Mouse (Mus musculus): ENCODE results near the gene Fpgs. TPM values are rescaled to one million over a fixed set of nuclear protein-coding genes. Genes with fewer than 3 reads are reported as not detected.

The Fpgs gene
- polyA plus RNA-seq, 2 experiments = 21.6 to 45.3 TPM

- H3K9me3 ChIP-seq (ENCODE audit: control insufficient read depth, low read length) = no peaks in the 10 kb centered on the region
- TF ChIP-seq CTCF (IDR thresholded peaks at IDR 0.05; ENCODE audit: low read depth) = no peak
- peak; percentile 75 for TF ChIP-seq EP300 (IDR thresholded peaks at IDR 0.05; ENCODE audit: low read depth)
- no peak overlapping the region for H3K4me3 ChIP-seq (ENCODE audit: insufficient read depth in 1 of 2, low read depth in 2 of 2, low read length in 2 of 2)
- DNase-seq (ENCODE audit: low read depth in 3 of 3, low spot score in 3 of 3) = no peak
- peak overlapping the region; percentile 15 for H3K27ac ChIP-seq
- WGBS (ENCODE audit: insufficient replicate concordance) = 14% methylated on average over 2 of the region's 2 CpGs
- no peaks in the 10 kb centered on the region for H3K27me3 ChIP-seq (ENCODE audit: control insufficient read depth, insufficient read depth, low read length)
- peak; percentile 67; the same call in 1 of the 2 replicates for ATAC-seq (ENCODE audit: insufficient read depth)
- no peaks in the 10 kb centered on the region for H3K36me3 ChIP-seq (replicated peaks; ENCODE audit: control insufficient read depth, insufficient read depth, low read depth)
- H3K4me2 ChIP-seq (ENCODE audit: low read depth) = peak overlapping the region; percentile 0
- no peak overlapping the region for H3K9ac ChIP-seq (replicated peaks)
- peaks cover 11 to 45% of the 10 kb centered on the region in 2 experiments for H3K4me1 ChIP-seq (replicated peaks; ENCODE audit: control insufficient read depth in 2 of 2, insufficient read depth in 2 of 2, low read length in 1 of 2)
Measured at GRCm38 (mm10) chr2:32658873-32659272, 45.1 kb downstream of the Fpgs start.

- H3K27me3 ChIP-seq (ENCODE audit: control insufficient read depth, insufficient read depth, low read length) = no peaks in the 10 kb centered on the region
- H3K4me2 ChIP-seq (ENCODE audit: low read depth) = no peak overlapping the region
- ATAC-seq (ENCODE audit: insufficient read depth) (no peak), DNase-seq (ENCODE audit: low read depth in 3 of 3, low spot score in 3 of 3) (no peak)
- no peaks in the 10 kb centered on the region for H3K36me3 ChIP-seq (replicated peaks; ENCODE audit: control insufficient read depth, insufficient read depth, low read depth)
- H3K27ac ChIP-seq = no peak overlapping the region
- H3K4me1 ChIP-seq (replicated peaks; ENCODE audit: control insufficient read depth in 2 of 2, insufficient read depth in 2 of 2, low read length in 1 of 2) = peaks cover 9 to 37% of the 10 kb centered on the region in 2 experiments
- TF ChIP-seq EP300 (IDR thresholded peaks at IDR 0.05; ENCODE audit: low read depth) = no peak
- no peak for TF ChIP-seq CTCF (IDR thresholded peaks at IDR 0.05; ENCODE audit: low read depth)
- H3K9ac ChIP-seq (replicated peaks) = no peak overlapping the region
- H3K9me3 ChIP-seq (ENCODE audit: control insufficient read depth, low read length) = no peaks in the 10 kb centered on the region
- H3K4me3 ChIP-seq (ENCODE audit: insufficient read depth in 1 of 2, low read depth in 2 of 2, low read length in 2 of 2) = no peak overlapping the region
- 69% methylated on average over 12 of the region's 12 CpGs for WGBS (ENCODE audit: insufficient replicate concordance)
Measured at GRCm38 (mm10) chr2:32655826-32656225, 48.1 kb downstream of the Fpgs start.

GRCm38 (mm10) chr2:32655394-32655744 lies 48.6 kb downstream of the Fpgs start:
- Histone ChIP-seq H3K4me3 (ENCODE audit: insufficient read depth in 1 of 2, low read depth in 2 of 2, low read length in 2 of 2) (no peak overlapping the region), H3K27ac (no peak overlapping the region), H3K27me3 (ENCODE audit: control insufficient read depth, insufficient read depth, low read length) (no peaks in the 10 kb centered on the region), H3K9me3 (ENCODE audit: control insufficient read depth, low read length) (no peaks in the 10 kb centered on the region), H3K4me1 (replicated peaks; ENCODE audit: control insufficient read depth in 2 of 2, insufficient read depth in 2 of 2, low read length in 1 of 2) (peaks cover 9 to 33% of the 10 kb centered on the region in 2 experiments), H3K4me2 (ENCODE audit: low read depth) (no peak overlapping the region), H3K36me3 (replicated peaks; ENCODE audit: control insufficient read depth, insufficient read depth, low read depth) (no peaks in the 10 kb centered on the region), H3K9ac (replicated peaks) (no peak overlapping the region)
- ATAC-seq (ENCODE audit: insufficient read depth) (no peak), DNase-seq (ENCODE audit: low read depth in 3 of 3, low spot score in 3 of 3) (no peak)
- 67% methylated on average over 3 of the region's 3 CpGs for WGBS (ENCODE audit: insufficient replicate concordance)
- TF ChIP-seq CTCF (IDR thresholded peaks at IDR 0.05; ENCODE audit: low read depth) (no peak), EP300 (IDR thresholded peaks at IDR 0.05; ENCODE audit: low read depth) (no peak)

GRCm38 (mm10) chr2:32654743-32655393 lies 49.1 kb downstream of the Fpgs start:
- no peaks in the 10 kb centered on the region for H3K9me3 ChIP-seq (ENCODE audit: control insufficient read depth, low read length)

DNA sequence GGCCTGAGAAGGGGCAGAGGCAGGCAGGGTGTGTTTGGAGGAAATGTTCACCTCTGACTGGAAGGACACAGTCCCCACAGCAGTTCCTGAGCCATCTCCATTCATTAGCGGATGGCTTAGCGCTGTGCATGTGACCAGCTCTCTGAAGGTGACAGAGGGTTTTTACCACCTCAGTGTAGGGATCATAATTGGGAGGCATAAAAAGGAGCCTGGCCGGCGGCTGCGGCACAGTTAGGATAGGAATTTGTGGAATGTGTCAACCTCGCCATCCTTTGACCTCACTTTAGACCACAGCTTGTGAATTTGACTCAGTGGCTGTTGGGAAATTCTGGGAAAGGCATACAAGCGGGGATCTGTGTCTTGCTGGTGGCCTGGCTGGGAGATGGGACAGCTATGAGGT lies 50.2 kb downstream of the Fpgs start:
- peaks cover 9 to 24% of the 10 kb centered on the region in 2 experiments for H3K4me1 ChIP-seq (replicated peaks; ENCODE audit: control insufficient read depth in 2 of 2, insufficient read depth in 2 of 2, low read length in 1 of 2)
- H3K9me3 ChIP-seq (ENCODE audit: control insufficient read depth, low read length) = no peaks in the 10 kb centered on the region
- TF ChIP-seq EP300 (IDR thresholded peaks at IDR 0.05; ENCODE audit: low read depth) (no peak), CTCF (IDR thresholded peaks at IDR 0.05; ENCODE audit: low read depth) (no peak)
- no peak for DNase-seq (ENCODE audit: low read depth in 3 of 3, low spot score in 3 of 3)
- no peaks in the 10 kb centered on the region for H3K27me3 ChIP-seq (ENCODE audit: control insufficient read depth, insufficient read depth, low read length)
- H3K9ac ChIP-seq (replicated peaks) = no peak overlapping the region
- H3K4me3 ChIP-seq (ENCODE audit: insufficient read depth in 1 of 2, low read depth in 2 of 2, low read length in 2 of 2) = no peak overlapping the region
- no peaks in the 10 kb centered on the region for H3K36me3 ChIP-seq (replicated peaks; ENCODE audit: control insufficient read depth, insufficient read depth, low read depth)
- 68% methylated on average over 7 of the region's 7 CpGs for WGBS (ENCODE audit: insufficient replicate concordance)
- no peak overlapping the region for H3K27ac ChIP-seq
- no peak for ATAC-seq (ENCODE audit: insufficient read depth)
- no peak overlapping the region for H3K4me2 ChIP-seq (ENCODE audit: low read depth)

More at GRCm38 (mm10) chr2:32654743-32655393, 49.1 kb downstream of the Fpgs start:
- Histone ChIP-seq H3K27me3 (ENCODE audit: control insufficient read depth, insufficient read depth, low read length) (no peaks in the 10 kb centered on the region), H3K27ac (no peak overlapping the region), H3K4me2 (ENCODE audit: low read depth) (0 out of 2 replicates have a peak overlapping the region, but pooled peaks have one; percentile 15), H3K4me3 (ENCODE audit: insufficient read depth in 1 of 2, low read depth in 2 of 2, low read length in 2 of 2) (no peak overlapping the region), H3K9ac (replicated peaks) (no peak overlapping the region), H3K4me1 (replicated peaks; ENCODE audit: control insufficient read depth in 2 of 2, insufficient read depth in 2 of 2, low read length in 1 of 2) (peaks cover 9 to 33% of the 10 kb centered on the region in 2 experiments), H3K36me3 (replicated peaks; ENCODE audit: control insufficient read depth, insufficient read depth, low read depth) (no peaks in the 10 kb centered on the region)
- ATAC-seq (ENCODE audit: insufficient read depth) = no peak
- no peak for TF ChIP-seq EP300 (IDR thresholded peaks at IDR 0.05; ENCODE audit: low read depth)
- no peak for TF ChIP-seq CTCF (IDR thresholded peaks at IDR 0.05; ENCODE audit: low read depth)
- WGBS (ENCODE audit: insufficient replicate concordance) = 45% methylated on average over 14 of the region's 14 CpGs
- DNase-seq (ENCODE audit: low read depth in 3 of 3, low spot score in 3 of 3) = no peak

All from liver, embryonic 14.5 days (tissue).